Mouse (Mus musculus): ENCODE measurements around the gene Nmt2.

DNA sequence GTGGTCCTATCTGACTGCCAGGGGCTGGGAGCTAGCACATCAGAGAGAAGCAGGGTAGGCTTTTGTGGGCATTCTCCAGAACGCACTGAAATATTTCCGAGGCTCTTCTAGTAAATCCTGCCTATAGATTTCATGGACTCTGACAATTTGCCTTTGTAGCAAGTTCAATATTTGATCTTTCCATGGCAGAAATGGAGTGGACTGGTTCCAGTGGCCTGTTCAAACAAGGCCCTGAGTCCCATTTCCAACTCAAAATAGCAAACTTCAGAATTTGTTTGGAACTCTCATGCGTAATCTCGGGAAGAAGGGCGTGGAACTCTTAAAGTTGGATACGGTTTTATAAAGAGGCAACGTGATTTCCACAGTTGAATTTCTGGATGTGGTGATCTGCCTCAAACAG, 11.8 kb downstream of the Nmt2 start:
- TF ChIP-seq CTCF (IDR thresholded peaks at IDR 0.05 in 2 of 3, conservative IDR thresholded peaks at IDR 0.05 in 1 of 3; ENCODE audit: control insufficient read depth in 1 of 3, insufficient read depth in 1 of 3, low read depth in 2 of 3, low read length in 3 of 3, poor library complexity in 1 of 3, severe bottlenecking in 1 of 3) (no peak), EP300 (IDR thresholded peaks at IDR 0.05; ENCODE audit: low read depth in 1 of 2, low read length in 2 of 2) (no peak), SIN3A (IDR thresholded peaks at IDR 0.05; ENCODE audit: low read length) (no peak), USF1 (IDR thresholded peaks at IDR 0.05; ENCODE audit: low read depth, low read length) (no peak), POLR2AphosphoS5 (IDR thresholded peaks at IDR 0.05; ENCODE audit: borderline replicate concordance, low read depth, low read length) (no peak)

Data from MEL (cell line).